Mouse (Mus musculus): ENCODE measurements around the gene Ppil2.

DNA sequence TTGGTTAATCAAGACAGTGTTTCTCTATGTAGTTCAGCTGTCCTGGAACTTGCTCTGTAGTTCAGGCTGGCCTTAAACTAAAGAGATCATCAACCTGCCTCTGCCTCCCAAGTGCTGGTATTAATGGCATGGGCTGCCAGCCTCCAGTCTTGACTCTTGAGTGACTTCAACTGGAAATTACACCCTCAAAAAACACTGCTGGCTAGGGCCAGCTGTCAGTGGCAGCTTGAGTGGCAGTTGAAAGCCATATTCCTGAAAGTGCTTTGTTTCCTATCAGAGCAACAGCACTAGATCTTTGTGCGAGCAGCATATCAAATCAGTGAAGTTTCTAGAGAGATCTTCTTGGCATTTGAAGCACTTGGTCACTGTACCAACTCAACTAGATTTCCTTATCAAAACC, 69.6 kb downstream of the Ppil2 start:
- TF ChIP-seq CTCF (IDR thresholded peaks at IDR 0.05; ENCODE audit: low read depth) (no peak), EP300 (optimal IDR thresholded peaks at IDR 0.05) (no peak)
